Mouse (Mus musculus): Measurements from ENCODE around the gene Nrxn1. TPM values are rescaled to one million over a fixed set of nuclear protein-coding genes. Genes with fewer than 3 reads are reported as not detected.

The Nrxn1 gene
- total and polyA plus RNA-seq, 3 experiments, result not detected

DNA sequence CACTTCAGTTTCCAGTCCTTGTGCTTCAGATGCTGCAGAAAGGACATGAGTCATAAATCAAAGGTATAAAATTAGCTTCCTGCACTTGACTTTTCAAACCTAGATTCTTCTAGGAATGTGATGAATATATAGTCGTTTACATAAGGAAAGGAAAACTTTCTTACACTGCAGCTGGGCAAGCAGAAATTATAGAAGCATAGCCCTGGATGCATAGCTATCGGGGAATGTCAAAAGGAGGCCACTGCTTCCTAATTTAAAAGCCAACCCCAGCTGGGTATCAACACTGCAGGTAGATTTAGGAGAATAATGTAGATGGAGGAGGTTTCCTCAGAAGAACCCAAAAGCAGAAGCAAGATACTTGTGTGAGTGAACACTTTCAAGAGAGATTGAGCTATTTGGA, 523.0 kb downstream of the Nrxn1 start:
- H3K4me1 ChIP-seq (ENCODE audit: control insufficient read depth in 1 of 2, insufficient read depth in 2 of 2), result no peaks in the 10 kb centered on the region
- no peaks in the 10 kb centered on the region for H3K79me2 ChIP-seq (replicated peaks; ENCODE audit: control insufficient read depth, extremely low read depth, insufficient read depth, poor library complexity, severe bottlenecking)
- H3K4me3 ChIP-seq (replicated peaks in 1 of 3; ENCODE audit: low read depth in 2 of 3, low read length in 2 of 3, poor library complexity in 1 of 3), result no peak overlapping the region
- peaks cover 15% of the 10 kb centered on the region for H3K9me3 ChIP-seq (replicated peaks; ENCODE audit: low read length)
- TF ChIP-seq MXI1 (IDR thresholded peaks at IDR 0.05; ENCODE audit: low read depth, low read length), result no peak
- no peak for TF ChIP-seq POLR2A (IDR thresholded peaks at IDR 0.05; ENCODE audit: low read depth, low read length)
- TF ChIP-seq CHD1 (IDR thresholded peaks at IDR 0.05; ENCODE audit: low read depth, low read length), result no peak
- no peak for TF ChIP-seq RAD21 (IDR thresholded peaks at IDR 0.05; ENCODE audit: low read depth, low read length)
- TF ChIP-seq TCF12 (IDR thresholded peaks at IDR 0.05; ENCODE audit: low read depth, low read length), result no peak
- TF ChIP-seq E2F4 (IDR thresholded peaks at IDR 0.05; ENCODE audit: insufficient replicate concordance, low read depth, low read length), result no peak
- TF ChIP-seq NELFE (IDR thresholded peaks at IDR 0.05; ENCODE audit: low read depth, low read length), result no peak
- no peak for TF ChIP-seq RCOR1 (conservative IDR thresholded peaks at IDR 0.05; ENCODE audit: low read depth, low read length)
- TF ChIP-seq MYC (IDR thresholded peaks at IDR 0.05; ENCODE audit: low read depth, low read length), result no peak
- TF ChIP-seq USF1 (IDR thresholded peaks at IDR 0.05; ENCODE audit: low read depth, low read length), result no peak
- TF ChIP-seq NRF1 (IDR thresholded peaks at IDR 0.05; ENCODE audit: low read depth, low read length), result no peak
- no peak for TF ChIP-seq KAT2A (IDR thresholded peaks at IDR 0.05; ENCODE audit: insufficient replicate concordance, low read length)
- no peak for TF ChIP-seq CTCF (conservative IDR thresholded peaks at IDR 0.05 in 1 of 2, IDR thresholded peaks at IDR 0.05 in 1 of 2; ENCODE audit: low read depth in 2 of 2, low read length in 2 of 2)
- no peak for TF ChIP-seq POLR2AphosphoS2 (IDR thresholded peaks at IDR 0.05; ENCODE audit: low read depth, low read length)
- no peak for TF ChIP-seq JUN (IDR thresholded peaks at IDR 0.05; ENCODE audit: insufficient read depth, low read depth, low read length)
- no peak for TF ChIP-seq USF2 (conservative IDR thresholded peaks at IDR 0.05; ENCODE audit: low read depth, low read length)
- no peak for TF ChIP-seq EP300 (IDR thresholded peaks at IDR 0.05; ENCODE audit: low read length)
- in situ Hi-C loops (cut with MboI; ENCODE audit: low pct_ligation_motif_present, low pct_unique_long_range_greater_than_20kb, low sequenced_read_pairs) (no loop called here), dilution Hi-C loops (cut with MboI; ENCODE audit: extremely low pct_ligation_motif_present, extremely low pct_unique_long_range_greater_than_20kb, low sequenced_read_pairs) (no loop called here)
- H3K9ac ChIP-seq (ENCODE audit: insufficient read depth, low read depth), result no peak overlapping the region
- H3K27me3 ChIP-seq (replicated peaks), result no peaks in the 10 kb centered on the region
- no peaks in the 10 kb centered on the region for H3K36me3 ChIP-seq (replicated peaks in 1 of 2; ENCODE audit: control insufficient read depth in 1 of 2, insufficient read depth in 1 of 2, low read length in 1 of 2)
- H3K27ac ChIP-seq (ENCODE audit: insufficient read depth, low read depth), result no peak overlapping the region
- DNase-seq (ENCODE audit: extremely low read depth), result no peak
- no peak overlapping the region for H3K4me2 ChIP-seq (ENCODE audit: insufficient read depth, low read depth, poor library complexity, severe bottlenecking)

DNA sequence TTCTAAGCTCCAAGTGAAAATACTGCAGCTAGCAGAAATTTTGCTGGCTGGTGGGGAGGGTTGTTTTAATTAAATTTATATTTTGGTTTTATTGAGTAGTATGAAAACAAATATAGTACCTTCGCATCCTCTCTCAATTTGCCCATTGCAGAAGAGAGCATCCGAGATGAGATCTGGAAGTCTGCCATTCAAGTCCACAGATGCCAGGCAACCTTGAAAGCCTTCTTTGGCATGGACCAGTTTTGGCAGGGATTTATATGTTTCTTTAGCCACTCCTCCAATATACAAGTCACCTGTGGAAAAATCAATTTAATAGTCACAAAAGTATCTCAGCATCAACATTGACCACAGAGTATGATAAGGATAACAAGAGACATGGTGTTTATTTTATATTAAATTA, 527.7 kb downstream of the Nrxn1 start:
- H3K4me2 ChIP-seq (ENCODE audit: insufficient read depth, low read depth, poor library complexity, severe bottlenecking), result no peak overlapping the region
- no peak overlapping the region for H3K4me3 ChIP-seq (replicated peaks in 1 of 3; ENCODE audit: low read depth in 2 of 3, low read length in 2 of 3, poor library complexity in 1 of 3)
- DNase-seq (ENCODE audit: extremely low read depth), result no peak
- H3K4me1 ChIP-seq (ENCODE audit: control insufficient read depth in 1 of 2, insufficient read depth in 2 of 2), result no peaks in the 10 kb centered on the region
- in situ Hi-C loops (cut with MboI; ENCODE audit: low pct_ligation_motif_present, low pct_unique_long_range_greater_than_20kb, low sequenced_read_pairs) (no loop called here), dilution Hi-C loops (cut with MboI; ENCODE audit: extremely low pct_ligation_motif_present, extremely low pct_unique_long_range_greater_than_20kb, low sequenced_read_pairs) (no loop called here)
- TF ChIP-seq ZC3H11A (IDR thresholded peaks at IDR 0.05; ENCODE audit: low read depth, low read length) (no peak), TBP (conservative IDR thresholded peaks at IDR 0.05; ENCODE audit: low read depth, low read length) (no peak), GABPA (IDR thresholded peaks at IDR 0.05; ENCODE audit: insufficient replicate concordance, low read depth, low read length) (no peak), ZMIZ1 (IDR thresholded peaks at IDR 0.05; ENCODE audit: low read depth, low read length) (no peak)
- no peaks in the 10 kb centered on the region for H3K27me3 ChIP-seq (replicated peaks)
- no peaks in the 10 kb centered on the region for H3K36me3 ChIP-seq (replicated peaks in 1 of 2; ENCODE audit: control insufficient read depth in 1 of 2, insufficient read depth in 1 of 2, low read length in 1 of 2)
- H3K27ac ChIP-seq (ENCODE audit: insufficient read depth, low read depth), result no peak overlapping the region
- H3K9ac ChIP-seq (ENCODE audit: insufficient read depth, low read depth), result no peak overlapping the region
- no peaks in the 10 kb centered on the region for H3K79me2 ChIP-seq (replicated peaks; ENCODE audit: control insufficient read depth, extremely low read depth, insufficient read depth, poor library complexity, severe bottlenecking)
- H3K9me3 ChIP-seq (replicated peaks; ENCODE audit: low read length), result peaks cover 13% of the 10 kb centered on the region
